Mouse (Mus musculus): ENCODE measurements around the gene Aste1.

DNA sequence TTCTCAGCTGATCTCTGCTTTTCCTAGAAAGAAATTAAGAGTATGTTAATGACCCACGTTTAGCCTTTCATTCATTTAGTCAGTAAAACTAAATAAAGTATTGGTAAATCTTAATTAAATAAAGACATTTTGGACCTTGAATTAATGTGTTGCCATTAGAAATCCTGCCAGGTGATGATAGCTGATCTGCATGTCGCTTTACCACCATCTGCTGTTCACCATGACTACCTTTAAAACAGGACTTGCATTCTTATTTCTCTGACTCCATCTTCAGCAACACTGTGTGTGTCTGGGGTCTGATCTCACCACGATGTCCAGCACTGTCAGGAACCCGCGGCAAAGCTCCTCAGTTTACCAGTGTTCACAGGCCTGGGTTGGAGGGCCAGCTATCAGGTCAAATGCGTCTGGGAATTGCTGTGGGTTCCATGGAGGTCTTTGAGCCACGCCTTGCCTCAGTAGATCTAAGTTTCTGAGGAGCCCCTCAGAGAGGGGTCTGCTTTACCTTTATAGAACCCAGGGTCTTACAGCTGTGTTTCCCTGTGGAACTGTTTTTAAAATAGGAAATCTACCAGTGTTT is 18.1 kb upstream of the Aste1 start:
- TF ChIP-seq CTCF (IDR thresholded peaks at IDR 0.05; ENCODE audit: low read depth) (no peak; the same call in 1 of the 2 replicates), EP300 (optimal IDR thresholded peaks at IDR 0.05) (no peak)

Measured in stomach, postnatal 0 days (tissue).